15 mouse cellular contexts compared by ENCODE assay signal in genomic region chr3:122381591-122381990, GRCm38 (mm10).
DNase-seq lines count a peak whose midpoint lies in the region; ATAC-seq and TF ChIP-seq lines count a peak whose summit lies in the region.
"Had no signal": no experiment of that assay in that cellular context is flagged by ENCODE, and none has a peak within 500 bp of the region (broad histone marks: within the 10 kb centered on the region; RNA-seq: fewer than 3 reads in every experiment).

No protein-coding gene starts in this region.

- no peak overlapping the region for H3K4me3 ChIP-seq in cerebellum, adult 2 months (replicated peaks; ENCODE audit: insufficient read depth, low read depth, low read length)
- no peak overlapping the region for H3K4me3 ChIP-seq in kidney, embryonic 15.5 days (replicated peaks)
- H3K4me3 ChIP-seq: forebrain, embryonic 13.5 days; layer of hippocampus, adult 2 months; lung, embryonic 15.5 days had no signal

- no peak overlapping the region for H3K9ac ChIP-seq in kidney, embryonic 15.5 days
- H3K9ac ChIP-seq: forebrain, embryonic 13.5 days; liver, embryonic 14.5 days; lung, embryonic 15.5 days had no signal

- H3K27me3 ChIP-seq in cerebellum, adult 2 months (ENCODE audit: control insufficient read depth, insufficient read depth, low read length) = no peaks in the 10 kb centered on the region
- no peaks in the 10 kb centered on the region for H3K27me3 ChIP-seq in kidney, embryonic 15.5 days
- H3K27me3 ChIP-seq: forebrain, embryonic 13.5 days; lung, embryonic 15.5 days had no signal

- TF ChIP-seq CTCF in cerebellum, adult 2 months (IDR thresholded peaks at IDR 0.05; ENCODE audit: borderline replicate concordance, insufficient read depth, low read depth, low read length) = no peak

- no peaks in the 10 kb centered on the region for H3K36me3 ChIP-seq in kidney, embryonic 15.5 days
- H3K36me3 ChIP-seq: lung, embryonic 15.5 days had no signal

- 16% methylated on average over 3 of the region's 3 CpGs for WGBS in cerebellum, adult 2 months
- WGBS in kidney, embryonic 15.5 days = 96% methylated on average over 3 of the region's 3 CpGs

- no peak for ATAC-seq in kidney, embryonic 15.5 days (replicated peaks; ENCODE audit: low FRiP score)
- ATAC-seq: forebrain, embryonic 13.5 days had no signal

- TF ChIP-seq POLR2A in cerebellum, adult 2 months (IDR thresholded peaks at IDR 0.05; ENCODE audit: borderline replicate concordance, insufficient read depth, low read length) = no peak

- DNase-seq in gastrocnemius, postnatal 25 days = peak; percentile 16
- DNase-seq in gastrocnemius, adult 8-10 months (ENCODE audit: low spot score in 2 of 2) = no peak
- peak; percentile 59 for DNase-seq in adrenal gland, postnatal 14 days
- DNase-seq in cerebellum, adult 2 months = peak; percentile 76 to 92
- DNase-seq in cerebellum, postnatal 36 days = peak; percentile 63 to 72
- DNase-seq in urinary bladder, postnatal 10 days (ENCODE audit: low spot score) = no peak
- DNase-seq: kidney, adult 18-20 months; kidney, postnatal 10 days; thymus, postnatal 25 days had no signal

- peaks cover 9% of the 10 kb centered on the region; the same call in 1 of the 2 replicates for H3K4me1 ChIP-seq in cerebellum, adult 2 months (ENCODE audit: control insufficient read depth, insufficient read depth, low read length)
- peaks cover 6% of the 10 kb centered on the region for H3K4me1 ChIP-seq in kidney, embryonic 15.5 days

- no peaks in the 10 kb centered on the region for H3K9me3 ChIP-seq in kidney, embryonic 15.5 days (replicated peaks)
- H3K9me3 ChIP-seq: forebrain, embryonic 13.5 days; lung, embryonic 15.5 days had no signal

- no peak overlapping the region for H3K4me2 ChIP-seq in kidney, embryonic 15.5 days
- H3K4me2 ChIP-seq: forebrain, embryonic 13.5 days; lung, embryonic 15.5 days; midbrain, embryonic 11.5 days had no signal

- H3K27ac ChIP-seq in cerebellum, adult 2 months (ENCODE audit: insufficient read depth, low read length) = peak overlapping the region; percentile 52
- no peak overlapping the region for H3K27ac ChIP-seq in kidney, embryonic 15.5 days
- H3K27ac ChIP-seq: forebrain, embryonic 13.5 days; layer of hippocampus, adult 2 months; liver, embryonic 14.5 days; lung, embryonic 15.5 days had no signal

Comparison
In these comparisons a context has a peak if more than half of its experiments do, and no peak if none do; other contexts are left out.
1. DNase-seq: peak in gastrocnemius, postnatal 25 days (single experiment), adrenal gland, postnatal 14 days (single experiment), cerebellum, adult 2 months (2 of 2) and cerebellum, postnatal 36 days (2 of 2); none in gastrocnemius, adult 8-10 months (0 of 2) and urinary bladder, postnatal 10 days (single experiment).